Mouse (Mus musculus) CD4-positive helper T cell, adult 2 months (primary cell): ENCODE results near the gene Apol11b.
"Not testable (repeated sequence)": the region's sequence is repeated elsewhere in the genome, so short reads cannot be mapped to it uniquely, and the experiment has no call there.

ENCODE experiments used
- DNase-seq: peaks from one replicate; pipeline ENCODE4 v3.0.0-alpha.2; 2012; ENCODE audit warnings: low read depth, missing footprints, low spot score

The Apol11b gene

DNA sequence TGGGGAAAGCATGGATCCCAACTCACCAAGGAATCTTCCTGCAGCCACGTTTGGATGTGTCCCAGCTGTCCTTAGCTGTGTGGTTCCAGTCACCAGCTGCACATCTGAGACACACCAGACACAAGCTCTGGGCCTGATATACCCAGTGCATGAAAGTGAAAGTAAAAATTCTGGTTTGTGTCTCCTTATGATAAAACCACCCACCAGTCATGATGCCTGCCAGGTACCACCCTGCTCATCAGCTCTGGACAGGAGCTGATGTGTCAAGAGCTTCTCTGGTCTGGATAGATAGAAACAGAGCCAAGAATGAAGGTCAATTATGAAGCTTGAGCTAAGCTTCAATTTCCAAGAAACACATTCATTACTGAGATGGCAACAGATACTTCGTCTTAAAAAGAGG lies at the start of gene Apol11b:
Gene Apol11b, minus strand, starts transcription at position 111 of the 400 bp plus-strand sequence.
- not testable (repeated sequence) for DNase-seq

DNA sequence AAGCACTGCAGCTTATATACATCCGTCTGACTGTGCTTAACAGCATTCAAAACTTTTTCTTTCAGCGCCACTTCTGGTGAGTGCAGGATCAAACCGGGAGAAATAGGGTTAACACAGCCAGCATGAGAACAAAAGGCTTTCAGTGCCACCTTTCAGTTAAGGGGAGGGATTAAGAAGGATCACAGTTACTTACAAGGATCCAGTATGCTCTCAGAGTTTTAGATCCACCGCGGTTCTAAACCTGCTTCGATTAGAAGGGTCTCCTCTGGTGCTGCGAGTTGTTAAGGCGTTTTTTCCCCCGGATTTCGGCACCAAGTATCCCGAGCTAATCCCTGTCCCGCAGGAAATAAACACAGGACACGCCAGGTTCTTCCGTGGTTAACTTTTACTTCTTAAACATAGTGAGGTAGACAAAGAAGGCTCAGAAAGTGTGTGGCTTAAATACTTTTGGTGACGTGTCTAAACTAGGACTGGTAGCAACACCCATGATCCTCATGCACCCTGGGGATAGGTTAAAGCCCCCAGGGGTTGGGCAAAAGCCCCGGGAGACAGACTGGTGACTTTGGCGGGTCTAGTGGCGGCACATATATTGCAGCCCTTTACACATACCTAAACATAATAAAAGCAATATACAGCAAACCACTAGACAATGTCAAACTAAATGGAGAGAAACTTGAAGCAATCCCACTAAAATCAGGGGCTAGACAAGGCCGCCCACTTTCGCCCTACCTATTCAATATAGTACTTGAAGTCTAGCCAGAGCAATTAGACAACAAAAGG lies 48.6 kb upstream of the Apol11b start:
- DNase-seq, result not testable (repeated sequence)

DNA sequence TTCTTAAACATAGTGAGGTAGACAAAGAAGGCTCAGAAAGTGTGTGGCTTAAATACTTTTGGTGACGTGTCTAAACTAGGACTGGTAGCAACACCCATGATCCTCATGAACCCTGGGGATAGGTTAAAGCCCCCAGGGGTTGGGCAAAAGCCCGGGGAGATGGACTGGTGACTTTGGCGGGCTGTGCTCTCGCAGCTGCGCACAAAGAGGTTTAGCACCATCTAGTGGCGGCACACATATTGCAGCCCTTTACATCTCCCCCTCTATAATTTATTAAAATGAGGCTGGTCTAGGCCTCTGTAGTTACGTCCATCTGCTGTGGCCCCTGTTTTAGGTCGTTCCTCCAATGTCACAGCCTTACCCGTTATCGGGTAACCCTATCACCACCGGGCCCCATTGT lies 40.9 kb upstream of the Apol11b start:
- DNase-seq, result peak; percentile 22

DNA sequence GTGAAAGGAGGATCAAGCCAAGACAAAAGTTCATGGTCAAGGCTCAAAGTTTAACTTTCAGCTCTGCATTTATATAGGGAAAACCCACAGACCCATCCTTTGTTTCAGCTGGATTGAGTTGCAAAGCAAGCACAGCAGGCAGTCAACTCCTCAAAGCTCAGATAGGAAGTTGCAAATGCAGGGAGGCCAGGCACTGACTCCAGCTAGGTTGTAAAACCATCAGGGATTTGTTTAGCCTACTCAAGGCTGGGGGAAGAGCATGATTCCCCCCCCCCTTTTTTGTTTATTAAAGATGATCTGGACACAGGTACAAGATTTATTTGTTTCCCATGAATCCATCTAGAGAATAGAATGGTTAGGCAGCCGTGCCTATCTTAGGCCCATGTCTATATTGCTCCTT lies 31.0 kb upstream of the Apol11b start:
- not testable (repeated sequence) for DNase-seq

DNA sequence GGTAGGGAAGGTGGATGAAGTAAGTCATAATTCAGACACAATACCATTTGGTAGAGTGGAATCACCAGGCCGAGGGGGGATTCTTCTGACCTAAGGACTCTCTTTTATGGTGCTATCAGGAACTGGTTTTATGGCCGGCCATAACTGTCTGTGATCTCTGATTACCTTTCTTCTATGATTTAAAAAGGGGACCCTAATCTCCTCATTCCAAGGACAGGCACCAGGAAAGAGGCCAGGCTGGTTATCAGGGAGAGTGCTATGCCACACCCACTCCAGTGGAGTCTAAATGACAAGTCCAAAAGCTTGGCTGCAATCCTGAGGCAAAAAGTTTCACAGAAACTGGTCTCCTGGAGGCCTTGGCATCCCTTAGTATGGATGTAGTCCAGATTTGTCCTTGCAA lies 18.8 kb upstream of the Apol11b start:
- not testable (repeated sequence) for DNase-seq

DNA sequence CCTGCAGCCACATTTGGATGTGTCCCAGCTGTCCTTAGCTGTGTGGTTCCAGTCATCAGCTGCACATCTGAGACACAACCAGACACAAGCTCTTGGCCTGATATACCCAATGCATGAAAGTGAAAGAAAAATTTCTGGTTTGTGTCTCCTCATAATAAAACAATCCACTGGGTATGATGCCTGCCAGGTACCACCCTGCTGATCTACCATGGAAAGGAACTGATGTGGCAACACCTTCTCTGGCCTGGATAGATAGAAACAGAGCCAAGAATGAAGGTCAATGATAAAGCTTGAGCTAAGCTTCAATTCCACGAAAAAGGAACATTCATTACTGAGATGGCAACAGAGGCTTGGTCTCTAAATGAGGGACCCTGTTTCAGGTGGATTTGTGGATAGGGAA lies 16.7 kb upstream of the Apol11b start:
- not testable (repeated sequence) for DNase-seq

DNA sequence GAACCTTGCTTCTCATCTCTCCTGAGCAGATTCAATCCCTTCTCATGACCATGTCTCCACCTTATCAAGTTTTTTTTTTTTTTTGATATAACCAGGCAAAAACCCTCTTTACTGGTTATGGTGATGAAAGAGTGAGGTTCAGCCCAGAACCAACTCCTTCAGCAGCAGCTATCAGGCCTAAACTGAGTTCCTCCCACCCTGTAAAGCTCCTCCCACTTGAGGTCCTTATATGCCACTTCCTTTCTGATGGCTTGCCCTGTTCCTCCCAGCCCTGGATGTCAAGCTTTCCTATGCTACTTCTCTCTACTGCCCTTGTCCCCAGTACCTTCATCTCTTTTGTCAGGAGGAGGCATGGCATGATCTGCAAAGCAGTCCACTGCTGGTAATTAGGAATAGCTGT lies 8.1 kb upstream of the Apol11b start:
- not testable (repeated sequence) for DNase-seq

DNA sequence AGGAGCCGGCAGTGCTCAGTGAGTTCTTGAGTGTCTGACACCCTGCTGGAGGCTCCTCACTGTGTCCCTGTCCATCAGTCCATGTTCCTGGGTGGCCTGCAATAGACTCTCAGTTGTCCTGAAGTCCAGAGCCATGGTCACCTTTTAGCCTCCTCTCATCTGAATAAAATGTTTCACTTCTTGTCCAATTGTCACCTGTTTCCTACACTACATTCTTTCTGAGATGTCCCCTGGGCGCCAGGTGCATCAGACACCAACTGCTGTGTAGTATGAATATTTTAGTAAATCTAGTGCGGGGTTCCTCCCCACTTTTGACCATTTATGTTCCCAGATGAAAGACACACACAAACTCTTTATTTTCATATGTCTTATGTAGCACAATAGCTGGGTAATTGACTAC lies 13.3 kb downstream of the Apol11b start:
- not testable (repeated sequence) for DNase-seq

DNA sequence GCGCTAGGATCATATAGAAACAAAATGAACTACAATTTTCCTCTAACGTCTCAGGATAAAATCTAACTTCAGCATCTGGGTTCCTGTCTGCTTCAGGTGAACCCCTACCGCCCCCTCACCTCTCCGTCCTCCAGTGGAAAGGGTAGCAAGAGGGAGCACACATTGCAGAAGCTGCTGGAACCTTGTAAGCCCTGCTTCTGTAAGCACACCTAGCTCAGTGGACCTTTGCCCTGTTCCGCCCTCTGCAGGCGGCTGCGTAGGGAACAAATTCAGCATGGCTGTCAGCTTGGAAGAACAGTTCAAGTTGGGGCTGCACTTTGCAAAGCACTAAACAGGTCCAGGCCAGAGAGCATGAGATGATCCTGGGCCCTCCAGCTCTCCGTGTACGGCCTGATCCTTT lies 14.4 kb downstream of the Apol11b start:
- not testable (repeated sequence) for DNase-seq

DNA sequence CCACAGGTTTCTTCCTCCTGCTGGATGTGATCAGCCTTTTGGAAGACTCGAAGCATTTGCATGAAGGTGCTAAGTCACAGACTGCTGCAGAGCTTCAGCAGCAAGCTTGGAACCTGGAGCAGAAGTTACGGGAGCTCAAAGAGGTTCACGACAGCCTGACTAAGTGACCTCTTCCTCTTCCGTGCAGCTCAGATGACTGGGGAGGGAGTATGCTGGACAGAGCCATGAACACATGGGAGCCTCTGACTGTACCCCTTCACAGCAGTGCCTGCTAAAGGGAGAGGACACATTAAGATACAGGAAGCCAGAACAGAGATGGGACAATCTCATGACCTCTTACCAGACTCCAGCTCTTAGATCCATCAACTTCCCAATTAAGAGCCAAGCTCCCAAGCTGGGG lies 16.6 kb downstream of the Apol11b start:
- not testable (repeated sequence) for DNase-seq

DNA sequence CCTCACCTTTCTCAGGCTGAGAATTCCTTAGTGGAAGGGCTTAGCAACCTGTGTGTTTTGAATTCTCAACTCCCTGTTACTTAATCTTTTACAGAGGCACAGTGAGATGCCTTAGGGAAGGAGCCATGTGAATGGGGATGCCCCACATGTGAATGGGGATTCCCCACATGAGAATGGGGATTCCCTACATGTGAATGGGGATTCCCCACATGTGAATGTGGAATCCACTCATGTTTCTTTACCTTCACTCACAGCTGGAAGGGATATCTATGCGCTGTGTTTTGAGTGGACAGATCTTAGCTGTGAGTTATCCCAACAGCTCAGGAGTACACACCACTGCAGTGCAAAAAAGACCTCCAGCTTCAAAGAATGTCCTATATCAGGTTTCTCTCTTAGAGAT lies 18.4 kb downstream of the Apol11b start:
- DNase-seq, result peak; percentile 26

DNA sequence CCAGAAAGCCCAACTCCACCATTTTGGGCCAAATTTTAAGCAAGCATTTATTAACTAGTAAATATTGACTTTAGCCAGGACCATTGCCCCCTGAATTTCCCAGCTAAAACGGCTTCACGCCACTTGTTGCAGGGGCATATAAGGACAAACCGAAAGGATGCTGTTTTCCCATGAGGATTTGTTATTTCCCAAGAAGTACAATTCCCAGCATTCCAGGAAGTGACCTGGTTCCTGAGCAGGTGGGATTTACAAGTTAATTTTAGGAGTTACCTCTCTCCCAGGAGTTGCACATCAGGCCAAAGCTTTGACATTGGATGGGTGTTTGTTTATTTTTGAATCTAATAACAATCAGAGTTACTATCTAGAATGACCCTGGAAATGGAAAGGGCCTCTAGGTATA lies 37.0 kb downstream of the Apol11b start:
- no peak for DNase-seq

DNA sequence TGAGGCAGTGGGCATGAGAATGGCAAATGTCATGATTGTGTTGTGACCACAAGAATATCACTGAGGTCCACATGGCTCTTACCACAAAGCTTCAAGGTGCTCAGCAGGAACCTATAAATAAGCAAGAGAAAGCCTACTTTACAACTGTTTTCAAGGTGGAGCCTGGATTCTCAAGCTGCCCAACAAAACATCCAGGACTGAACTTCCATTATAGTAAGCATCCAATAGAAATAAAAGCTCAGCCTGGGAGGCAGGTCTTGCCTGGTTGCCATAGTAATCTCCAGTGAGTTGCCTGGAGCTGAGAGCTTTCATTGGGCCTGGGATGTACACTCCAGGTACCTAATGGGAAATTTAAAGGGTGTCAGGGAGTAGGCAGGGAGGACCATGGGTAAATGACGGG lies 44.1 kb downstream of the Apol11b start, which contains the start of gene Gm36245:
Gene Gm36245, plus strand, starts transcription at position 301 of the 400 bp plus-strand sequence.
- no peak for DNase-seq

DNA sequence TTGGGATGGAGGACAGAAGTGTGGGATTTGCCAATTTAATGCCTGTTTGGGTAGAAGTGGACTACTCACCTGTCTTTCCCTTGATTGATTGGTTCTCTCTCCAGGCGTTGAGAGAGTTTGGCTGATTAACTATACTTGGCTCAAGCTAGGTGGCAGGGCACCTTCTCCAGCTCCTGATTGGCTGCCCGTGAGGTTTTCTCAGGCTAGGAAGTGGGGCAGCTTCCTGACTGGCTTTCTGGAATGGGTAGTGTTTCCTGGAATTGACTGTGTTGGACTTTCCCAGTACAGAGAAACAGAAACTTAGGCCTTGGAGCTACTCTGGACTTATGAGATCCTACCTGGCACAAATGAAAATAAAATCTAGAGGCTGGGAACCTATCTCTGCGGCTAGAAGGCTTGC lies 44.7 kb downstream of the Apol11b start:
- DNase-seq, result no peak

DNA sequence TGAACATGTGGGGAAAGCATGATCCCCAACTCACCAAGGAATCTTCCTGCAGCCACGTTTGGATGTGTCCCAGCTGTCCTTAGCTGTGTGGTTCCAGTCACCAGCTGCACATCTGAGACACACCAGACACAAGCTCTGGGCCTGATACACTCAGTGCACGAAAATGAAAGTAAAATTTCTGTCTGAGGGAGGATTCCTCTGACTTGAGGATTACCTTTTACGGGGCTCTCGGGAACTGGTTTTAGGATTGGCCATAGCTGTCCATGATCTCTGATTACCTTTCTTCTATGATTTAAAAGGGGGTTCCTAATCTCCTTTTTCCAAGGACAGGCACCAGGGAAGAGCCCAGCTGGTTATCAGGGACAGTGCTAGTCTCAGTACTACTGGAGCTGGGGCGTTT lies 47.1 kb downstream of the Apol11b start, which contains the start of gene Apol10b:
Gene Apol10b, minus strand, starts transcription at position 165 of the 400 bp plus-strand sequence.
- DNase-seq, result no peak

DNA sequence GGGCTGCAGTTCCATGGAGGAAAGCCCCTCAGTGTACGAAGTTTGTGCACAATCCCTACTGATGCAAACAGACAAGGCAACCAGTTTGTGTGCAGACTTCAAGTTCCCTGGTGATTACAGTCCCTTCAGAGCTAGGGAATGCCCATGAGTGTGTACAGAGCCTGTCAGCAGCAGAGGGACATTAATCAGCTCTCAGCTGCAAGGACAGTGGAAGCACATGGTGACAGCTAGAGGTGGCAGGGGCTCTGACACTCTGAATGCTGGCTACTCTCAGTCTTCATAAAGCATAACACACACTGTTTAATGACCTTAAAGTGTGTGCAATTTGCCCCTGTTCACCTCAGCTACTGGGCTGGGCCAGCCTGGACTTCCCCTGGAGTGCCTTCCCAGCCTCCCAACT lies 49.5 kb downstream of the Apol11b start:
- DNase-seq, result no peak

DNA sequence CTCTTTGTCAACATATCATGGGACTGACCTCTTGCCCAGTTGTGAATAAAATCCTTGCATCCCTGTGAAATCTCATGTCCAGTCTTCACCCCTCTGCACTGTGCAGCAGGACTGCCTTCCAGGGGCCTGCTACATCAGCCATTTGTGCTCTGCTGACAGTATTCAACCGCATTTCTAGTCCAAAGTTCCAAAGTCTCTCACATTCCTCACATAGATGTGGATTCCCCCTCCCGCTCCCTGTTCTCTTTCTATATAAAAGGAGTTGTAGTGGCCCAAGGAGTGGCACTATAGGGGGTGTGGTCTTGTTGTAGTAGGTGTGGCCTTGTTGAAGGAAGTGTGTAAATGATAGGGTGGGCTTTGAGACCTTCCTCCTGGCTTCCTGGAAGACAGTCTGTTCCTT lies 52.2 kb downstream of the Apol11b start:
- DNase-seq, result no peak

DNA sequence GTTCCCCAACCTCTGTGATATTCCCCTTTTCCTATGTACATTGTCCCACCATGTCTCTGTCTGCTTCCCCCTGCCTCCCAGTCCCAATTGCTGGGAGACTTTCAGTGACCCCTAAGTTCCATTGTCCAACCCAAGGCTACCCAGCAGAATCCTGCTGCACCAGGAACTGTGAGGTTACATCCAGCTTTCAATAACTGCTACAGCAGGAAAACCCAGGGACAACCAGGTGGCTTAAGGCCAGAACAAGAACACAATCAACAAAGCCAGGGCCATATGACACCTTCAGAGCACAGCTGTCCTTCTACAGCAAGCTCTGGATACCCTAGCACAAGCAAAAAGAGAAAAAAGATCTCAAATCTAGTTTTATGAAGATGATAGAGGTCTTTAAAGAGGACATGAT lies 54.1 kb downstream of the Apol11b start:
- no peak for DNase-seq

DNA sequence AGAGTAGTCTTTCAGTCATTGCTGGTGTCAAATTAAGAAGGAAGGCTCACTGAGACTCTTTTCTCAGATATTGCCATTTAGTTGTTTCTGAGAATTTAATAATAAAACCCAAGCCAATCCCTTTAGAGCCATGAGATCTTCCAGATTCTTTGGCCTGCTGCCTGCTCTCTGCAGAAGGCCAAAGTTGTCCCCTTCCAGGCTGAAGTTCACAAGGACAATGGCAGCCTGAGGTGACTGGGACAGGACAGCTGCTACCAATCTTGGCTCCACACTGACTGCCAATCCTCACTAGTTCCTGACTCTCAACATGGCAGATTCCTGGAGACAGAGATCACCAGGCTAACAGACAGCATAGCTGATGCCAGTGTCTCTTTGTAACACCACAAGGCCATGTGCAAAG lies 56.1 kb downstream of the Apol11b start:
- DNase-seq, result no peak
